Mouse (Mus musculus): ENCODE results near the gene Sobp.

Gene Sobp

GRCm38 (mm10) chr10:43158917-43159316 lies 15.4 kb downstream of the Sobp start:
- no peak for DNase-seq

GRCm38 (mm10) chr10:43155046-43155560 lies 19.2 kb downstream of the Sobp start:
- no peak for DNase-seq

GRCm38 (mm10) chr10:43152643-43153042 lies 21.7 kb downstream of the Sobp start:
- DNase-seq, result no peak

GRCm38 (mm10) chr10:43148456-43148855 lies 25.9 kb downstream of the Sobp start:
- DNase-seq, result no peak

- no peak for DNase-seq
Observed at GRCm38 (mm10) chr10:43143173-43143572, 31.2 kb downstream of the Sobp start.

GRCm38 (mm10) chr10:43134027-43134426 lies 40.3 kb downstream of the Sobp start:
- no peak for DNase-seq

GRCm38 (mm10) chr10:43128750-43129149 lies 45.6 kb downstream of the Sobp start:
- no peak for DNase-seq

GRCm38 (mm10) chr10:43124561-43124960 lies 49.8 kb downstream of the Sobp start:
- DNase-seq, result no peak

GRCm38 (mm10) chr10:43124156-43124555 lies 50.2 kb downstream of the Sobp start:
- DNase-seq, result no peak

GRCm38 (mm10) chr10:43123422-43123821 lies 50.9 kb downstream of the Sobp start:
- no peak for DNase-seq

- no peak for DNase-seq
Observed at GRCm38 (mm10) chr10:43120688-43121450, 53.5 kb downstream of the Sobp start.

GRCm38 (mm10) chr10:43116083-43116927 lies 58.0 kb downstream of the Sobp start:
- DNase-seq, result no peak

- DNase-seq, result no peak
Observed at GRCm38 (mm10) chr10:43112296-43112695, 62.0 kb downstream of the Sobp start.

- DNase-seq, result no peak
Observed at GRCm38 (mm10) chr10:43106616-43107015, 67.7 kb downstream of the Sobp start.

GRCm38 (mm10) chr10:43106196-43106595 lies 68.1 kb downstream of the Sobp start:
- no peak for DNase-seq

GRCm38 (mm10) chr10:43100513-43100912 lies 73.8 kb downstream of the Sobp start:
- no peak for DNase-seq

GRCm38 (mm10) chr10:43099229-43099628 lies 75.1 kb downstream of the Sobp start:
- no peak for DNase-seq

- DNase-seq, result no peak
Observed at GRCm38 (mm10) chr10:43097755-43098154, 76.6 kb downstream of the Sobp start.

GRCm38 (mm10) chr10:43096614-43097013 lies 77.7 kb downstream of the Sobp start:
- DNase-seq, result no peak

GRCm38 (mm10) chr10:43094537-43094936 lies 79.8 kb downstream of the Sobp start:
- DNase-seq, result no peak

- no peak for DNase-seq
Observed at GRCm38 (mm10) chr10:43093440-43093839, 80.9 kb downstream of the Sobp start.

GRCm38 (mm10) chr10:43090040-43090439 lies 84.3 kb downstream of the Sobp start:
- DNase-seq, result no peak

GRCm38 (mm10) chr10:43087421-43087820 lies 86.9 kb downstream of the Sobp start:
- no peak for DNase-seq

GRCm38 (mm10) chr10:43086888-43087287 lies 87.4 kb downstream of the Sobp start:
- DNase-seq, result no peak

Measured in thymus, adult 18-20 months (tissue).